Mouse (Mus musculus): ENCODE measurements around the gene Tmem117. TPM values are rescaled to one million over a fixed set of nuclear protein-coding genes. Genes with fewer than 3 reads are reported as not detected.

Gene Tmem117
- polyA plus RNA-seq, 1 experiment from 2014 or later: 1.0 TPM

DNA sequence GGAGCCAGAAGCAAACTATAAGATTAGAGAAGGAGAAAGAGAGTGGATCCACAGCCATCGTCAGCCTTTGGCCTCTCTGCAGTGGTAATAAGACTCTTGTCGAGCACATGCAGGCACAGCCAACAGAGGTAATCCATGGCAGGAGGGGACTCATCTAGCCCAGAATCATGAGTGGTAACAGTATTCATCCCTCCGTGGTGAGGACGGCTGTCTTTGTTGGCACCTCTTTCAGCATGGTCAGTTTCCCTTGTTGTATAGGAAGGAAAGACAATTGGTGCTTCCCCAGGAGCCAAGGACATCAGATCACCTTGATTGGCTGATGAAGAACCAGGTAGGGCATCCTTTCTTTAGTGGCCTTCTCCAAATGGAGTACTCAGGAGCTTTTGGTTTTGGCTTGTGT, 479.6 kb downstream of the Tmem117 start:
- Histone ChIP-seq H3K27me3 (ENCODE audit: insufficient read depth, poor library complexity, severe bottlenecking) (no peaks in the 10 kb centered on the region), H3K36me3 (no peaks in the 10 kb centered on the region), H3K9me3 (no peaks in the 10 kb centered on the region), H3K27ac (no peak overlapping the region), H3K4me3 (no peak overlapping the region), H3K4me1 (replicated peaks) (no peaks in the 10 kb centered on the region)
- DNase-seq (ENCODE audit: low spot score): no peak
- 86% methylated on average over 4 of the region's 4 CpGs for WGBS

- H3K36me3 ChIP-seq: no peaks in the 10 kb centered on the region
- no peak for DNase-seq (ENCODE audit: low spot score)
- H3K9me3 ChIP-seq: no peaks in the 10 kb centered on the region
- no peaks in the 10 kb centered on the region for H3K27me3 ChIP-seq (ENCODE audit: insufficient read depth, poor library complexity, severe bottlenecking)
- no peak overlapping the region for H3K27ac ChIP-seq
- no peaks in the 10 kb centered on the region for H3K4me1 ChIP-seq (replicated peaks)
- 71% methylated on average over 4 of the region's 4 CpGs for WGBS
- no peak overlapping the region for H3K4me3 ChIP-seq
Measured at GRCm38 (mm10) chr15:95131401-95131800, 502.4 kb downstream of the Tmem117 start.

GRCm38 (mm10) chr15:95135926-95136609, 507.0 kb downstream of the Tmem117 start:
- 93% methylated on average over 17 of the region's 17 CpGs for WGBS

GRCm38 (mm10) chr15:95137018-95137810, 508.2 kb downstream of the Tmem117 start:
- DNase-seq (ENCODE audit: low spot score): no peak
- H3K27me3 ChIP-seq (ENCODE audit: insufficient read depth, poor library complexity, severe bottlenecking): no peaks in the 10 kb centered on the region
- H3K9me3 ChIP-seq: no peaks in the 10 kb centered on the region
- H3K4me1 ChIP-seq (replicated peaks): no peaks in the 10 kb centered on the region
- 80% methylated on average over 10 of the region's 10 CpGs for WGBS
- no peak overlapping the region for H3K4me3 ChIP-seq
- no peaks in the 10 kb centered on the region for H3K36me3 ChIP-seq
- H3K27ac ChIP-seq: no peak overlapping the region

More at GRCm38 (mm10) chr15:95135926-95136609, 507.0 kb downstream of the Tmem117 start:
- H3K4me3 ChIP-seq: no peak overlapping the region
- H3K27ac ChIP-seq: no peak overlapping the region; the same call in 1 of the 2 replicates
- H3K36me3 ChIP-seq: no peaks in the 10 kb centered on the region
- no peaks in the 10 kb centered on the region for H3K4me1 ChIP-seq (replicated peaks)
- DNase-seq (ENCODE audit: low spot score): no peak
- no peaks in the 10 kb centered on the region for H3K9me3 ChIP-seq
- no peaks in the 10 kb centered on the region for H3K27me3 ChIP-seq (ENCODE audit: insufficient read depth, poor library complexity, severe bottlenecking)

GRCm38 (mm10) chr15:95138709-95139409, 509.8 kb downstream of the Tmem117 start:
- DNase-seq (ENCODE audit: low spot score): no peak
- Histone ChIP-seq H3K4me3 (no peak overlapping the region), H3K27ac (no peak overlapping the region), H3K4me1 (replicated peaks) (no peaks in the 10 kb centered on the region), H3K27me3 (ENCODE audit: insufficient read depth, poor library complexity, severe bottlenecking) (no peaks in the 10 kb centered on the region), H3K36me3 (no peaks in the 10 kb centered on the region), H3K9me3 (no peaks in the 10 kb centered on the region)
- WGBS: 87% methylated on average over 12 of the region's 12 CpGs

DNA sequence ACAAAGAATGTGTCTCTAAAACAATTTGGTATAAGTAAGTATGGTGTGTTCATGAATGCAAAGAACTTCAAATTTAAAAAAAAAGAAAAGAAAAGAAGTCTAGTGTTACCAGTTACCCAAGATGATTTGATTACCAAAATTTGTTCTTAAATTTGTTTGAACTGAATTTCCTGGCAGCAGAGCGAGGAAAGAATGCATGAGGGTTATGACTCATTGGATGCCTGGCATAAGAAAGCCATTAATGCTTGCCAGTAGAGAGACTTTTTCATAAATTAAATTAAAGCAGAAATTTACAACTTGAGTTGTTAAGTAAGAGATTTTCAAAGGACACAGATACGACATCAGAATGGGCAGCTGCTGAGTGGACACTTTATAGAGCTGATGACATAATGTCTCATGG, 515.1 kb downstream of the Tmem117 start:
- no peaks in the 10 kb centered on the region for H3K27me3 ChIP-seq (ENCODE audit: insufficient read depth, poor library complexity, severe bottlenecking)
- 89% methylated on average over 2 of the region's 2 CpGs for WGBS
- DNase-seq (ENCODE audit: low spot score): no peak
- H3K27ac ChIP-seq: no peak overlapping the region
- H3K36me3 ChIP-seq: no peaks in the 10 kb centered on the region
- H3K4me3 ChIP-seq: no peak overlapping the region
- no peaks in the 10 kb centered on the region for H3K9me3 ChIP-seq
- no peaks in the 10 kb centered on the region for H3K4me1 ChIP-seq (replicated peaks)

DNA sequence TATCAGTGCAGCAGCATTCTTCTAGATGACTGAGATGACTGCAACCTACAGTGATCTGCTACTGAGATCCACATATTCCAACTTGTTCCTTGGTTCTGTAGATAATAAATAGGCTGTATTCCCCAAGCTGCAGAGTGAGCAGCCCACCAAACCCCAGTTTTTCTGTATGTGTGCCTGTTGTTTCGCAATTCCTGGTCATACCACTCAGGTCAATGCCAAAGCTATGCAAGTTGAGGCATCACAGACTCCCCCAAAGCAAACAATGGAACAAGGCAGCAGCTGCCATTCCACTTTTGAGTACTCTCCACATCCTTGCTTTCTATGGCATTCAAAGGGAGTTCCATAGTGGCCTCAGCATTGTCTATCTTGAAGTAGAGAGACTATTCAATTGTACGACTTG, 516.1 kb downstream of the Tmem117 start:
- H3K27ac ChIP-seq: no peak overlapping the region
- no peak overlapping the region for H3K4me3 ChIP-seq
- no peaks in the 10 kb centered on the region for H3K4me1 ChIP-seq (replicated peaks)
- no peaks in the 10 kb centered on the region for H3K27me3 ChIP-seq (ENCODE audit: insufficient read depth, poor library complexity, severe bottlenecking)
- WGBS: 79% methylated on average over 2 of the region's 2 CpGs
- no peak for DNase-seq (ENCODE audit: low spot score)
- no peaks in the 10 kb centered on the region for H3K36me3 ChIP-seq
- no peaks in the 10 kb centered on the region for H3K9me3 ChIP-seq

Other genes with a start within 250 kb of the Tmem117 start
- gene Adamts20, start 163.8 kb upstream of the Tmem117 start, polyA plus RNA-seq (2016; fragmentation: Nextera tagmentation; extraction: Ambion mirVana): 1.4 and 2.6 TPM in 2 replicates
- gene Pus7l, start 85.7 kb upstream of the Tmem117 start, polyA plus RNA-seq (2016; fragmentation: Nextera tagmentation; extraction: Ambion mirVana): 8.6 and 10.7 TPM in 2 replicates
- 3.0 and 3.1 TPM in 2 replicates for gene Irak4, start 85.6 kb upstream of the Tmem117 start, polyA plus RNA-seq (2016; fragmentation: Nextera tagmentation; extraction: Ambion mirVana)
- 78.3 and 84.9 TPM in 2 replicates for gene Twf1, start 39.3 kb upstream of the Tmem117 start, polyA plus RNA-seq (2016; fragmentation: Nextera tagmentation; extraction: Ambion mirVana)

Measured in hindbrain, embryonic 10.5 days (tissue).